Mouse (Mus musculus) brown adipose tissue, adult 24 weeks (tissue): ENCODE data around the gene Gan. TPM values are rescaled to one million over a fixed set of nuclear protein-coding genes. Genes with fewer than 3 reads are reported as not detected.

Experiments
- H3K27ac ChIP-seq: fragments of 200-500 bp; replicated peaks from 2 replicates; pipeline ENCODE4 v1.5.1; 2012; ENCODE audit warnings: low read depth, mild to moderate bottlenecking, low read length
- H3K4me1 ChIP-seq: fragments of 200-500 bp; 2 replicates; pipeline ENCODE4 v1.6.1; 2012; ENCODE audit warnings: low read length, mixed read lengths; ENCODE audit not compliant: control insufficient read depth, insufficient read depth, insufficient read length
- H3K4me3 ChIP-seq: fragments of 200-500 bp; 2 replicates; pipeline ENCODE4 v1.5.1; 2012; ENCODE audit warnings: low read depth, mild to moderate bottlenecking, low read length, moderate library complexity; ENCODE audit not compliant: insufficient read depth
- polyA plus RNA-seq: library from polyadenylated mRNA; stranded (reverse); fragments of >200 nt; gene quantifications from 2 replicates; pipeline ENCODE4 v1.2.4, GENCODE M21; 2012; ENCODE audit not compliant: missing spikeins, insufficient read depth, insufficient read length

Gan gene
- polyA plus RNA-seq, 1 experiment = 3.1 TPM

DNA sequence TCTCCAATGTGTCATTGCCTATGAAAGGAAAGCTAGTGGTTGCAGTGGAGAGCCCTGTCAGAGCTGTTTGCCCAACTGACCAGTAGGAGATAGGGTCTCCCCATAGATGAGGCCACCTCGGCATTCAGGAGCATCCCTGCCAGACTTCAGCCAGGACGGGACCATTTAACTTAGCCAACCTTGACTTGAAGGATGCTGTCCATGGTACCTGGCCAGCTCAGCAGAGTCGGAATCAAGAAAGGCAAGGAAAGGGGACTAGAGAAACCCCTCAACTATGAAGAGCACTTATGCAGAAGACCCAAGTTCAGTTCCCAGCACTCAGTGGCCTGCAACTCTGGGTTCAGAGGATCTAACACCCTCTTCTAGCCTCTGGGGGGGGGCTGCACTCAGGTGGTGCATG lies 15.8 kb downstream of the Gan start:
- H3K4me1 ChIP-seq = peaks cover 4% of the 10 kb centered on the region; the same call in 1 of the 2 replicates
- no peak overlapping the region for H3K4me3 ChIP-seq
- H3K27ac ChIP-seq = no peak overlapping the region

DNA sequence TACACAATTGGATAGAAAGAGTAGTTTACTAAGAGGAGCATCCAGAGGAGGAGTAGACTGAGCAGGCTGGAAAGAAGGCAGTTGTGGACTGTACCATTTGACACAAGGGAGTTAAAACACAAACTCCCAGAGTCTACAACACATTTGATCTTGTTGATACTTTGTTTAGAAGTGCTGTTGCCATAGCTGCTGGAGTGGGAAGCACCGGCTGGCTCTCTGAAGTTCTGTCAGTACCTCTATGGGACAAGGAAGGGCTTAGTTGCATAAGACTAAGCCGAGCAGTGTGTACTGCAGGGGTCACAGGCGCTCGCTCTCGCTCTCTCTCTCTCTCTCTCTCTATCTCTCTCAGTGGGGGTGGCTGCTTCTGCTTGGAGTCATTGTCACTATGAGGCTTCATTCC lies 16.6 kb downstream of the Gan start:
- Histone ChIP-seq H3K27ac (no peak overlapping the region), H3K4me3 (no peak overlapping the region), H3K4me1 (peaks cover 4% of the 10 kb centered on the region; the same call in 1 of the 2 replicates)

DNA sequence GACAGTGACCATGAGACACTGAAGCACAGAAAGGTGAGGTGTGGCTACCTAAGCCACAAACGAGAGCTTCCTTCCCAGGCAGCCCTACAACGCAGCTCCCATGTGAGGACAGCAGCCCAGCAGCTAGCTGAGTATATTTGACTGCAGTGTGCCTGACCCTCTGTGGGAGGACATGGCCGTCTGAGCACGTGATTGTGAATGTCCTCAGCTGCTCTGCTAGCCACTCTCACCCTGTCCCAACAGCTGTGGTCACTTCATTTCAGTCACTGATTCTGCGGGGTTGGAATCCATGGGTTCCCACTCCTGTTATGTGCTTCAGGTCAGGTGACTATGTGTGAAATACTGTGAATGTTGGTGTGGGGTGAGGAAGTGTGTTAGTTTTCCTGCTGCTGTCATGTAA lies 18.4 kb downstream of the Gan start:
- H3K4me1 ChIP-seq = peaks cover 4% of the 10 kb centered on the region; the same call in 1 of the 2 replicates
- H3K4me3 ChIP-seq = no peak overlapping the region
- H3K27ac ChIP-seq = no peak overlapping the region

DNA sequence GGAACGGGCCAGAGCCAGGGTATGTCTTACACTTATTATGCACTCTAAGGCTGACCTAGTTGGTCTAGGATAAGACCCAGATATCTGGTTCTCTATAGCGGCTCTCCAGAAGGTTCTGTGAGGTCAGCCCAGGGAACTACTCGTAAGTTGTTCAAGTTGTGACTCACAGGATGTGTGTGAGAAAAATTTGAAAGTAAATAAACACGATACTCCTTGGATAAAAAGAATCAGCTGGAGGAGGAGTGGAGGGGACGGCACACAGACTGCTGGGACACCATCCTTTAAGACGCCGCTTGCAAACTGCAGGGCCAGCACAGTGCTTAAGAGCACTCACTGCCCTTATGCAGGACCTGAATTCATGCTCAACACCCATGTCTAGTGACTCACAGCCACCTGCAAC lies 19.3 kb downstream of the Gan start:
- H3K4me1 ChIP-seq = peaks cover 4% of the 10 kb centered on the region; the same call in 1 of the 2 replicates
- H3K4me3 ChIP-seq = no peak overlapping the region
- no peak overlapping the region for H3K27ac ChIP-seq

DNA sequence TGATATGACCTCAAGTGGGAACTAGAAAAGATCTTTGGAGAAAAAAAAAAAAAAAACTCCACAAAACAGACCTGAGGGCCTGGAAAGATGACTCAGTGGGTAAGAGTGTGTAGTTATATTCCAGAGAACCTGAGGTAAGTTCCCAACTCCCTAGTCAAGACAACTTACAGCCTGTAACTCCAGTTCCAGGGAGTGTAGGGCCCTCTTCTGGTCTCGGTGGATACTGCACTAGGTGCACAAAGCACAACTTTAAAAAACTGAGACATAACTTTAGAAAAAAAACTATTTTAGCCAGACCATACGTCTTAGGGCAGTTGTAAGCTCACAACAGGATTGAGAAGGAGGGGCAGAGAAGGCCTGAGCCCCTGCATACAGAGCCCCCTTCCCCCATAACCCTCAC lies 20.1 kb downstream of the Gan start:
- Histone ChIP-seq H3K4me1 (no peaks in the 10 kb centered on the region; the same call in 1 of the 2 replicates), H3K27ac (no peak overlapping the region), H3K4me3 (no peak overlapping the region)

DNA sequence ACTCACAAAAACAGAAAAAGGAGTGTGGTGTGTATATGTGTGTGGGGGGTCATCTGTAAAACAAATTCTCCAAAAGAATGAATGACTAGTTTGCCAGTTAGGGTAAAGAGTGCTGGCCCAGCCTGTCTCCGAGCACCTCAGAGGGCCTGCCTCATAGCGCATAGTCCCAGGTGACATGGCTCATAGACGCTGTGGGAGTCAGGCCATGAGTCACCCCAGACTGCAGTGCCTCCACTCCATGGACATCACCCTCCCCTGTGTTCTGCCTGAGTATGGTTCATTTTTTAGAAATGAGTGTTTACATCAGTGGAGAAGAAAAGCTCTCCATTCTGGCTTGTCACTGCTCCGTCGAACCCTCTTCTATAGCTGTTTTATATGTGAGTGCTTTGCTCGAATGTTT lies 20.7 kb downstream of the Gan start:
- H3K4me3 ChIP-seq = no peak overlapping the region
- no peak overlapping the region for H3K27ac ChIP-seq
- no peaks in the 10 kb centered on the region; the same call in 1 of the 2 replicates for H3K4me1 ChIP-seq

DNA sequence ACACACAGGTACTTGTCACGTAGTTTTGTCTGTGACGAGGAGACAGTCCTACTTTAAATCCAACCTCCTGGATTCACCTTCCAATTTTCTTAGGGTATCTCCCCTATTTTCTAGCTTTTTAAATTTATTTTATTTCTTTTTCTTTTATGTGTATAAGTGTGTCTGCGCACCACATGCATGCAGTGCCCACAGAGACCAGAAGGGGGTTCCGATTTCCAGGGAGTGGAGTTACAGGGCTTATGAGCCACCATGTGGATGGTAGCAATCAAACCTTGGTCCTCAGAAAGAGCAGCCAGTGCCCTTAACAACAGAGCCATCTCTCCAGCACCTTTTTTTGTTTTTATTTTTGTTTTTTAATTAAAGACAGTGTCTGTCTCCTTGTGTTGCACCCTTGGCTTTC lies 24.8 kb downstream of the Gan start:
- Histone ChIP-seq H3K4me1 (no peaks in the 10 kb centered on the region), H3K4me3 (no peak overlapping the region), H3K27ac (no peak overlapping the region)

DNA sequence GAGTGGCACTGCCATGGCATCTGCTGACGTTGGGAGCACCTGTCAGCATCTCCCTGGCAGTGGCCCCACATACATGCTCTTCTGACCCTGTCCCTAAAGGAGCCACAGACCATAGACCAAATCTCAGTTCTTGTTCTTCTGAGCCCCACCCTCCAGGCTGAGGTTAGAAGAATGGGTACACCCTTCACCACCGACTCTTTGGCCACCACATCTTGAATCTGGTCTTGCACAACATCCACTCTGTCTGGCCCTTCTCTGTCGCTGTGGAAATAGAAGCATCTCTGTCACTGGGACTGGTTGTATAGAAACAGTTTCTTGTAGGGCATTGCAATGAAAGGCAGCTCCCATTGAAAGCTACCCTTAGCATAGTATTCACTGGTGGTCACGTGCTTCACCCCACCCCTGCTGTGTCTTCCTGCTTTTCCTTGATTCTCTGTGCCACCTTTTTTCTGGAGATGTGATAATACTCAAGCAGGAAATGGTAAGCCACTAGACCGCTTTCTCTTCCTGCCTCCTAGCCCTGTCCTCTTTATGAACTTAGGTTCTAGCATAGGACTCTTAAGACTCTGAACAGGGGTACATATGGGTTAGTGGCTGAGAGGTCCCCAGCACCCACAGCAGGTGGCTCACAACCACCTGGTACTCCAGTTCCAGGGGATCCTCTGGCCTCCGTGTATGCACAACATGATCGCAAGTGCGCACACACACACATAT lies 25.9 kb downstream of the Gan start:
- Histone ChIP-seq H3K4me1 (no peaks in the 10 kb centered on the region), H3K4me3 (no peak overlapping the region), H3K27ac (no peak overlapping the region)

DNA sequence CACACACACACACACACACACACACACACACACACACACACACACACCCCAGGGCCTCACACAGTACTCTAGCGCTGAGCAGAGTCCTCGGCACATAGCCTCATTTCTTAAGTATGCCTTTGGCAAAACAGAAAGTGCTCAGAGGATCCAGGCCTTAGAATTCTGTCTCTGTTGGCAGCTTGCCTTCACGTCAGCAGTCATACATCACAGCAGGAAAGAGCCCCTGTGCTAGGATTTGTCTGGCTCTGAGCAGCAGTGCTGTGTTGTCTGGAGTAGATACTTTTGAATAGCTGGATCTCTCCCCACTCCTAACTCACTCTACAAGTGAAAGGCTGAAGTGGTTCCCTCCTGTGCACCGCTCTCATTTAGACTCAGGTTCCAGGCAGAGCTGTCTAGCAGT lies 36.4 kb downstream of the Gan start:
- H3K27ac ChIP-seq = no peak overlapping the region
- 0 out of 2 replicates have a peak, but pooled peaks cover 2% of the 10 kb centered on the region for H3K4me1 ChIP-seq
- no peak overlapping the region for H3K4me3 ChIP-seq

DNA sequence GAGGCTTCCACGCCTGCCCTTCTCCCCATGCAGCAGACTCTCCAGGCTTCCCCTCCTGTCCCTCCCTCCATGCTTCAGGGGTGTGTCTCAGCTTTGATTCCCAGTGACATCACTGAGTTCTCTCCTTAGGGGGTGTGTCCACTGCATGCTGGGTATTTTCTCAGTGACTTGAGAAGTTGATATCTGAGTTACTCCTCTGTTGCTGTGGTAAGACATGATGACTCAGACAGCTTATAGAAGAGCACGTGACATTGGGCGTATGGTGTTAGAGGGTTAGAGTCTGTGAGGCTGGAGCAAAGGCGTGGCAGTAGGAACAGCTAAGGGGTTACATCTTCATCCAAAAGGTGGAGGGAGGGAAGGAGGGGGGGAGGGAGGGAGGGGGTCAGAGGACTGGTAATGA lies 38.7 kb downstream of the Gan start:
- Histone ChIP-seq H3K4me1 (peaks cover 5% of the 10 kb centered on the region; the same call in 1 of the 2 replicates), H3K4me3 (no peak overlapping the region), H3K27ac (no peak overlapping the region)

DNA sequence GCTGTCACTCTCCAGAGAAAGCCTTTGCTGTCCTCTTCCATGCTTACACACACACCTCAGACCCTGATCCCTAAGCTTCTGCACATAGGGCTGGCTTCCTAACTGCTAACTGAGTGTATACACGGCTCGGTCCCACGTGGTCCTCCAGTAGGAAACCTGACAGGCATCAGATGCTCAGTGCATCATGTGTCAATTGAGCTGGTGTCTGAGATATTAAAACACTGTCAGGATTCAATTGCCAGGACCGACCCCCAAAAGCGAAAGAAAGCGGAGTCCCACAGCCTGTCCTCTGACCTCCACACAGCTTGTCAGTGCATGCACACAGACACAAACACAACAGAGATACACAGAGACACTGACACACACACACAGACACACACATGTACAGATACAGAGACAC lies 39.6 kb downstream of the Gan start:
- Histone ChIP-seq H3K4me3 (no peak overlapping the region), H3K27ac (no peak overlapping the region), H3K4me1 (peaks cover 5% of the 10 kb centered on the region; the same call in 1 of the 2 replicates)

DNA sequence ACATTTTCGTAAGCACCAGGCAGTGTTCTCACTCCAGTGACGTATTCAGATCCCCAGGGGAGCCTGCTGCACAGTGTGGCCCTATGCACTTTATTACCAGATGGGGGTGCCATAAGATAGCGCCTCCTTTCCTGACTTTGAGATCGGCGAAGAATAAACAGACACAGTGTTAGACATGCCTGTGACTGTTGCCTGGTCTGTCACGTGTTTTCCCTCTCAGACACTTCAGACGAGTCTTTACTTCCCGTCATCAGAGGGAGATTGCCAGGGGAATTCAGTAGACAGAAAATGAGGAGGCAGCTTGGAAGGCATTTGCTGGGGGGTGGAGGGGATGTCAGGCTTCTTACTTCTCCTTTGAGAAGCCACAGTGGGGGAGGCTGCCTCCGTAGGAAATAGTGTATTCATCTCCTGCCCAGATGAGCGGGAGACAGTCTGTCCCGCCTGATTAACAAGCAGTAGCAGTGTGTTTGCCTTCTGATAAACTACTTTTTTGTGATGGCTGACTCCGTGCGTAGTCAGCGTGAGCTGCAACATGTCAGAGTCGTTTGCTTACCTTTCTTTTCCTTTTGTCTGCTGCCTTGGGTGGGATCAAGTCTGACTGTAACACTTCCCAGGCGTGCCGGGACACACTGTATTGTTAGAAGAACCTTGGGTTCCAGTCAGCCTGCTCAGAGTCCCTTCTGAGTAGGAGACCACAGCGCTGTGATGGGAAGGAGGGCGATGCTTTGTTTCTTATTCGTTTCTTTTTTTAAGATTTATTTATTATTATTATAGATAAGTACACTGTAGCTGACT lies 40.4 kb downstream of the Gan start:
- Histone ChIP-seq H3K4me3 (0 out of 2 replicates have a peak overlapping the region, but pooled peaks have one; percentile 4), H3K27ac (0 out of 2 replicates have a peak overlapping the region, but pooled peaks have one; percentile 41), H3K4me1 (peaks cover 5% of the 10 kb centered on the region; the same call in 1 of the 2 replicates)

DNA sequence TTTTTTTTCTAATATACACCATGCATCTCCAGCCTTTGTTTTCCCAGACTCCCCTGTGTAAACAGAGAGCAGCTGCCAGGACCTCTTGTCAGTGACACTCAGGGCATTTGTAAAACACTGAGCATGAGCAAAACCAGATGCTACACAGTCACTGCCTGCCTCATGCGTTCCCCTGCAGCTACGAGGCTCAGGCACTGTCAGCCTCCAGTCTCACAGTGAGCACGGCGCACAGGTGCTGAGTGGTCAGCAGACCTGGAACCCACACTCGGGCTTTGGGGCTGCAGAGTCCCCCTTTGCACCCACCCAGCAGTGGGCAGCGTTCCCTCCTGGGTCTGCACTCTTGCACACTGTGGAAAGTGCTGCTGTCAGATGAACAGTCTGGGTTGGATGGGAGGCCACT lies 41.7 kb downstream of the Gan start:
- H3K4me3 ChIP-seq = no peak overlapping the region
- no peak overlapping the region for H3K27ac ChIP-seq
- H3K4me1 ChIP-seq = peaks cover 5% of the 10 kb centered on the region; the same call in 1 of the 2 replicates

DNA sequence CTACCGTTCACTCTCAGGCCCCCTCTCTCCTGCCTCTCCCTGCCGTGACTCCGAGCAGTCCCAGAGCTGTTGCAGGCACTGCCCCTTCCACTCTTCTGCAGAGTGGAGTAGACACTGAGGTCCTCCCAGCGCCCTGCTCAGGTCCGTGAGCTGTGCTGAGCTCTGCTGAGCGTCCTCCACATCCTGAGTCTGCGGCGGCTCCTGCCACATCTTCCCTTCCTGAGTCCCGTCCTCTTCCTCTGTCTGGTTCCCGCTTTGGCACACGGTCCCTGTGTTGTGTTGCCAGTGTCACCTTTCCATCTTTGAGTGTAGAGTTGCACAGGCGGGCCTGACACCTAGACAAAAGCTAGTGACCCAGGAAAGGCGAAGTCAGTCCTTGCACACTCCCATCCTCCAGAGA lies 42.4 kb downstream of the Gan start:
- no peak overlapping the region for H3K27ac ChIP-seq
- peaks cover 5% of the 10 kb centered on the region; the same call in 1 of the 2 replicates for H3K4me1 ChIP-seq
- H3K4me3 ChIP-seq = no peak overlapping the region

DNA sequence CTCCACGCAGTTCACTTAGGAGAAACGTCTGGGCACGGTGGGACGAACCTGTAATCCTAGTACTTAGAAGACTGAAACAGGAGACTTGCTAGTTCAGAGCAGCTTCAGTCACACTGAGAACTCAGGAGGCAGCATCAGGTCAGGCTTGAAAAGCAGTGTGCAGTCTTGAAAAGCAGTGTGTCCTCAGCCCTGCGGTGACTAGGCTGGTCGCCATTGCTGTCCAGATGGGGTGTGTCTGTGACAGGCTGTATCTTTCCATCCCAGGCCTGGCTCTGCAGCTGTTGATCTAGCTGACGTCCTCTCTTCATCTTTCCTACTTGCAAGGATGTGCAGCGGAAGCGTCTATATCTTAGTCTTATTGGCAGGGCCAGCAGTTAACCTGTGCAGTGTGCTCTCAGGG lies 42.9 kb downstream of the Gan start:
- Histone ChIP-seq H3K4me1 (peaks cover 5% of the 10 kb centered on the region; the same call in 1 of the 2 replicates), H3K4me3 (no peak overlapping the region), H3K27ac (no peak overlapping the region)
